Mouse (Mus musculus): Measurements from ENCODE around the gene Cyp19a1. TPM values are rescaled to one million over a fixed set of nuclear protein-coding genes. Genes with fewer than 3 reads are reported as not detected.

Gene Cyp19a1
- not detected for total RNA-seq (2021)
- long read RNA-seq, experiment 1: 0 reads
- long read RNA-seq, experiment 2: 0 reads

GRCm38 (mm10) chr9:54268010-54268409 lies at the start of gene Cyp19a1:
Gene Cyp19a1, minus strand, starts transcription at chr9:54268110.
- DNase-seq: no peak

GRCm38 (mm10) chr9:54316363-54316762 lies 48.5 kb upstream of the Cyp19a1 start:
- no peak for DNase-seq

- no peak for DNase-seq
Observed at GRCm38 (mm10) chr9:54308751-54309358, 40.9 kb upstream of the Cyp19a1 start.

GRCm38 (mm10) chr9:54308209-54308608 lies 40.3 kb upstream of the Cyp19a1 start:
- DNase-seq: no peak

GRCm38 (mm10) chr9:54301255-54301654 lies 33.3 kb upstream of the Cyp19a1 start:
- DNase-seq: peak; percentile 41

- no peak for DNase-seq
Observed at GRCm38 (mm10) chr9:54299792-54300191, 31.9 kb upstream of the Cyp19a1 start.

GRCm38 (mm10) chr9:54299389-54299788 lies 31.5 kb upstream of the Cyp19a1 start:
- DNase-seq: no peak

GRCm38 (mm10) chr9:54287804-54288203 lies 19.9 kb upstream of the Cyp19a1 start:
- no peak for DNase-seq

- no peak for DNase-seq
Observed at GRCm38 (mm10) chr9:54286331-54286987, 18.5 kb upstream of the Cyp19a1 start, which contains the start of gene Gldn. Gene Gldn, plus strand, starts transcription at chr9:54286486.

- no peak for DNase-seq
Observed at GRCm38 (mm10) chr9:54279046-54279589, 11.2 kb upstream of the Cyp19a1 start.

GRCm38 (mm10) chr9:54275283-54275682 lies 7.4 kb upstream of the Cyp19a1 start:
- DNase-seq: no peak

GRCm38 (mm10) chr9:54270889-54271288 lies 3.0 kb upstream of the Cyp19a1 start:
- no peak for DNase-seq

- no peak for DNase-seq
Observed at GRCm38 (mm10) chr9:54269987-54270386, 2.1 kb upstream of the Cyp19a1 start.

- DNase-seq: no peak
Observed at GRCm38 (mm10) chr9:54264754-54265153, 3.2 kb downstream of the Cyp19a1 start.

GRCm38 (mm10) chr9:54244869-54245665 lies 22.8 kb downstream of the Cyp19a1 start:
- no peak for DNase-seq

GRCm38 (mm10) chr9:54227580-54227979 lies 40.3 kb downstream of the Cyp19a1 start:
- DNase-seq: no peak

GRCm38 (mm10) chr9:54216511-54216910 lies 51.4 kb downstream of the Cyp19a1 start:
- DNase-seq: no peak

GRCm38 (mm10) chr9:54214881-54215280 lies 53.0 kb downstream of the Cyp19a1 start:
- DNase-seq: no peak

- no peak for DNase-seq
Observed at GRCm38 (mm10) chr9:54194790-54195189, 73.1 kb downstream of the Cyp19a1 start.

- no peak for DNase-seq
Observed at GRCm38 (mm10) chr9:54191435-54191834, 76.5 kb downstream of the Cyp19a1 start.

- no peak for DNase-seq
Observed at GRCm38 (mm10) chr9:54182484-54182883, 85.4 kb downstream of the Cyp19a1 start.

GRCm38 (mm10) chr9:54181330-54181729 lies 86.6 kb downstream of the Cyp19a1 start:
- DNase-seq: peak; percentile 29

- DNase-seq: no peak
Observed at GRCm38 (mm10) chr9:54180216-54180615, 87.7 kb downstream of the Cyp19a1 start.

Data from gastrocnemius, postnatal 10 days (tissue).